Mouse (Mus musculus): ENCODE measurements around the gene Tdp1. TPM values are rescaled to one million over a fixed set of nuclear protein-coding genes. Genes with fewer than 3 reads are reported as not detected.
"Not testable (repeated sequence)": the region's sequence is repeated elsewhere in the genome, so short reads cannot be mapped to it uniquely, and the experiment has no call there.

Tdp1 gene
- polyA plus RNA-seq, 1 experiment from 2014 or later = 43.9 TPM

GRCm38 (mm10) chr12:99960675-99961074, 76.4 kb downstream of the Tdp1 start:
- H3K4me2 ChIP-seq (ENCODE audit: low read depth, low read length) = no peak overlapping the region
- no peak overlapping the region for H3K9ac ChIP-seq (ENCODE audit: low read depth, low read length)
- no peaks in the 10 kb centered on the region for H3K36me3 ChIP-seq (ENCODE audit: control insufficient read depth, insufficient read depth, low read length)
- no peaks in the 10 kb centered on the region for H3K9me3 ChIP-seq (ENCODE audit: control insufficient read depth, low read length)
- H3K27ac ChIP-seq (ENCODE audit: low read length) = no peak overlapping the region
- WGBS = 88% methylated on average over 7 of the region's 7 CpGs
- peaks cover 12% of the 10 kb centered on the region for H3K4me1 ChIP-seq (ENCODE audit: control insufficient read depth, insufficient read depth, low read length)
- H3K4me3 ChIP-seq (ENCODE audit: low read length) = no peak overlapping the region
- ATAC-seq = no peak
- peaks cover 22% of the 10 kb centered on the region for H3K27me3 ChIP-seq (replicated peaks; ENCODE audit: control insufficient read depth, insufficient read depth, low read length)

GRCm38 (mm10) chr12:99964301-99965202, 80.2 kb downstream of the Tdp1 start, which contains the start of gene Kcnk13:
TSS of gene Kcnk13 (plus strand) at chr12:99964499.
- Histone ChIP-seq H3K27me3 (replicated peaks; ENCODE audit: control insufficient read depth, insufficient read depth, low read length) (peaks cover 50% of the 10 kb centered on the region), H3K4me1 (ENCODE audit: control insufficient read depth, insufficient read depth, low read length) (peaks cover 23% of the 10 kb centered on the region), H3K36me3 (ENCODE audit: control insufficient read depth, insufficient read depth, low read length) (no peaks in the 10 kb centered on the region), H3K9me3 (ENCODE audit: control insufficient read depth, low read length) (no peaks in the 10 kb centered on the region), H3K27ac (ENCODE audit: low read length) (no peak within 1 kb of the TSS), H3K9ac (ENCODE audit: low read depth, low read length) (peak within 1 kb of the TSS; percentile 56), H3K4me3 (ENCODE audit: low read length) (peak within 1 kb of the TSS; percentile 58), H3K4me2 (ENCODE audit: low read depth, low read length) (peak within 1 kb of the TSS; percentile 91)
- WGBS = 2% methylated on average over 39 of the region's 39 CpGs
- ATAC-seq = peak; percentile 72

- Histone ChIP-seq H3K27ac (ENCODE audit: low read length) (no peak overlapping the region), H3K4me3 (ENCODE audit: low read length) (peak overlapping the region; percentile 58), H3K27me3 (replicated peaks; ENCODE audit: control insufficient read depth, insufficient read depth, low read length) (peaks cover 55% of the 10 kb centered on the region), H3K4me2 (ENCODE audit: low read depth, low read length) (peak overlapping the region; percentile 91), H3K9me3 (ENCODE audit: control insufficient read depth, low read length) (no peaks in the 10 kb centered on the region), H3K36me3 (ENCODE audit: control insufficient read depth, insufficient read depth, low read length) (no peaks in the 10 kb centered on the region), H3K9ac (ENCODE audit: low read depth, low read length) (peak overlapping the region; percentile 56), H3K4me1 (ENCODE audit: control insufficient read depth, insufficient read depth, low read length) (peaks cover 23% of the 10 kb centered on the region)
- peak; percentile 46 for ATAC-seq
- under 1% methylated on average over 76 of the region's 77 CpGs for WGBS
Observed at GRCm38 (mm10) chr12:99965203-99966115, 81.1 kb downstream of the Tdp1 start.

DNA sequence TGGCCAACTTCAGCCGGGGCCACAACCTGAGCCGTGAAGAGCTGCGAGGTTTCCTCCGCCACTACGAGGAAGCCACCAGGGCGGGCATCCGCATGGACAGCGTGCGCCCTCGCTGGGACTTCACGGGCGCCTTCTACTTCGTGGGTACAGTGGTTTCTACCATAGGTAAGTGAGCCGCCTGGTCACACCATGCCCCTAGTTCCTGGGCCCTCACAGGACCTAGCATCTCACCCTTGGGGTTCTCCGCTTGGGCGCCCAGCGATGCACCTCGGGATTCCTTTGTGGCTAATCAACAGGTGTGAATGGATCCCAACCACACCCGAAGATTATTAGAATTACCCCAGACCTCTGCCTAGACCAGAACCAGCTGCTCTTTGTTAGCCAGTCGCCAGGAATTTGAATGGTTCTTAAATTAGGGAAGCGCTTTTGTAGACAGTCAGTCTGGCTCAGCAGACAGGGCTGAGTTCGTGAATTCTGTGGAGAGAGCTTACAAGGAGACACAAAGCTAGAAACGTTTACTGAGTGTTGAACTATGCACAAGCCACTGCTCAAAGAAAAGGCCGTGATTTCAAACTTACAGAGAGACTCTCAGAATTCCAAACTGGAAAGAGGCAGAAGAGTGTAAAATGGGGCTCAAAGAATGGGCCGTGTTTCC, 81.9 kb downstream of the Tdp1 start:
- H3K4me1 ChIP-seq (ENCODE audit: control insufficient read depth, insufficient read depth, low read length) = peaks cover 23% of the 10 kb centered on the region
- H3K9me3 ChIP-seq (ENCODE audit: control insufficient read depth, low read length) = no peaks in the 10 kb centered on the region
- 6% methylated on average over 25 of the region's 25 CpGs for WGBS
- H3K4me2 ChIP-seq (ENCODE audit: low read depth, low read length) = peak overlapping the region; percentile 91
- no peak overlapping the region for H3K27ac ChIP-seq (ENCODE audit: low read length)
- peaks cover 55% of the 10 kb centered on the region for H3K27me3 ChIP-seq (replicated peaks; ENCODE audit: control insufficient read depth, insufficient read depth, low read length)
- peak overlapping the region; percentile 58 for H3K4me3 ChIP-seq (ENCODE audit: low read length)
- ATAC-seq = 0 out of 2 replicates have a peak, but pooled peaks have one; percentile 8
- H3K36me3 ChIP-seq (ENCODE audit: control insufficient read depth, insufficient read depth, low read length) = no peaks in the 10 kb centered on the region
- H3K9ac ChIP-seq (ENCODE audit: low read depth, low read length) = peak overlapping the region; percentile 56

GRCm38 (mm10) chr12:99966881-99967363, 82.6 kb downstream of the Tdp1 start:
- Histone ChIP-seq H3K27ac (ENCODE audit: low read length) (no peak overlapping the region), H3K36me3 (ENCODE audit: control insufficient read depth, insufficient read depth, low read length) (no peaks in the 10 kb centered on the region), H3K4me2 (ENCODE audit: low read depth, low read length) (no peak overlapping the region), H3K4me1 (ENCODE audit: control insufficient read depth, insufficient read depth, low read length) (peaks cover 23% of the 10 kb centered on the region), H3K4me3 (ENCODE audit: low read length) (no peak overlapping the region), H3K9ac (ENCODE audit: low read depth, low read length) (no peak overlapping the region), H3K27me3 (replicated peaks; ENCODE audit: control insufficient read depth, insufficient read depth, low read length) (peaks cover 55% of the 10 kb centered on the region), H3K9me3 (ENCODE audit: control insufficient read depth, low read length) (no peaks in the 10 kb centered on the region)
- ATAC-seq = peak; percentile 17; the same call in 1 of the 2 replicates
- WGBS = 13% methylated on average over 12 of the region's 12 CpGs

- no peak overlapping the region for H3K4me3 ChIP-seq (ENCODE audit: low read length)
- H3K36me3 ChIP-seq (ENCODE audit: control insufficient read depth, insufficient read depth, low read length) = no peaks in the 10 kb centered on the region
- no peak overlapping the region for H3K9ac ChIP-seq (ENCODE audit: low read depth, low read length)
- no peak overlapping the region for H3K4me2 ChIP-seq (ENCODE audit: low read depth, low read length)
- peaks cover 17% of the 10 kb centered on the region for H3K4me1 ChIP-seq (ENCODE audit: control insufficient read depth, insufficient read depth, low read length)
- H3K9me3 ChIP-seq (ENCODE audit: control insufficient read depth, low read length) = peaks cover 4% of the 10 kb centered on the region; the same call in 1 of the 2 replicates
- peaks cover 41% of the 10 kb centered on the region for H3K27me3 ChIP-seq (replicated peaks; ENCODE audit: control insufficient read depth, insufficient read depth, low read length)
- 67% methylated on average over 4 of the region's 4 CpGs for WGBS
- no peak for ATAC-seq
- no peak overlapping the region for H3K27ac ChIP-seq (ENCODE audit: low read length)
Observed at GRCm38 (mm10) chr12:99969906-99970305, 85.6 kb downstream of the Tdp1 start.

DNA sequence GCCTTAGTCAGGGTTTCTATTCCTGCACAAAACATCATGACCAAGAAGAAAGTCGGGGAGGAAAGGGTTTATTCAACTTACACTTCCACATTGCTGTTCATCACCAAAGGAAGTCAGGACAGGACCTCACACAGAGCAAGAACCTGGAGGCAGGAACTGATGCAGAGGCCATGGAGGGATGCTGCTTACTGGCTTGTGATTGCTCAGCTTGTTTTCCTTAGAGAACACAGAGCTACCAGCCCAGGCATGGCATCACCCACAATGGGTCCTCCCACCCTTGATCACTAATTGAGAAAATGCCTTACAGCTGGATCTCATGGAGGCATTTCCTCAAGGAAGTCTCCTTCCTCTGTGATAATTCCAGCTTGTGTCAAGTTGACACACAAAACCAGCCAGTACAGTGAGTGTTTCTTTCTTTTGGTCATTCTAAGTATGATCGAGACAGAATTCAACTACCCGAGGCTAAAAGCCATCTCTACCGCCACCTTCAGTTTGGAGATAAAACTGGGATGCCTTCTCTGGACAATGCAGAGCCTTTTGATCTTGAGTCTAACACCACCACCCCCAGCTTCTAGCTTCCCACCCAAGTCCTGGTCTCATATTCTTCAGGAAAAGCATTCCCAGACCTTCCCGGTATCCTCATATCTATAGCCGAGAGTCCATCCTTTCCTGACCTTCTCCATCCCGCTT, 87.0 kb downstream of the Tdp1 start:
- not testable (repeated sequence) for H3K4me3 ChIP-seq (ENCODE audit: low read length); H3K4me1 ChIP-seq (ENCODE audit: control insufficient read depth, insufficient read depth, low read length); H3K4me2 ChIP-seq (ENCODE audit: low read depth, low read length); H3K36me3 ChIP-seq (ENCODE audit: control insufficient read depth, insufficient read depth, low read length); H3K9ac ChIP-seq (ENCODE audit: low read depth, low read length); H3K9me3 ChIP-seq (ENCODE audit: control insufficient read depth, low read length); H3K27ac ChIP-seq (ENCODE audit: low read length); ATAC-seq
- peaks cover 26% of the 10 kb centered on the region for H3K27me3 ChIP-seq (replicated peaks; ENCODE audit: control insufficient read depth, insufficient read depth, low read length)
- 66% methylated on average over 7 of the region's 7 CpGs for WGBS

DNA sequence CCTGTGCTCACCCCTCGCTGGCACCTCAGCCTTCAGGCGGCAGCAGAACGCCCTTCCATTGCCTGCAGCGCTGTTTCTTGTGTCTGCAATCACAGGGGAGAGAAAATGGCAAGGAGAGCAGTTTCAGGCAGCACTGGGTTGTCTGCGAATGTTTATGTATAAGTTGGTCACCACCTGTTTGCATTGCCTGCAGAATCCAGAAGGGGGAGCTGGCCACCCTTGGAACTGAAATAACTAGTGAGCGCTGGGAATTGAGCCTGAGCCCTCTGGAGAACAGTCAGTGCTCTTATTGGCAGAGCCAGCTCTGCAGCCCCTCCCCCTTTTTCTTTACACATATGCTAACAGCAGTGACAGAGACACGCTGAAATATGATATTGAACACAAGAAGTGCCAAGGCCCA, 88.5 kb downstream of the Tdp1 start:
- H3K27me3 ChIP-seq (replicated peaks; ENCODE audit: control insufficient read depth, insufficient read depth, low read length) = peaks cover 15% of the 10 kb centered on the region
- H3K36me3 ChIP-seq (ENCODE audit: control insufficient read depth, insufficient read depth, low read length) = no peaks in the 10 kb centered on the region
- no peak overlapping the region for H3K4me2 ChIP-seq (ENCODE audit: low read depth, low read length)
- H3K9me3 ChIP-seq (ENCODE audit: control insufficient read depth, low read length) = peaks cover 4% of the 10 kb centered on the region
- ATAC-seq = no peak
- WGBS = 57% methylated on average over 7 of the region's 7 CpGs
- H3K27ac ChIP-seq (ENCODE audit: low read length) = no peak overlapping the region
- no peaks in the 10 kb centered on the region for H3K4me1 ChIP-seq (ENCODE audit: control insufficient read depth, insufficient read depth, low read length)
- no peak overlapping the region for H3K9ac ChIP-seq (ENCODE audit: low read depth, low read length)
- no peak overlapping the region for H3K4me3 ChIP-seq (ENCODE audit: low read length)

Data from intestine, embryonic 16.5 days (tissue).